Mouse (Mus musculus): ENCODE results near the gene Trpm8. TPM values are rescaled to one million over a fixed set of nuclear protein-coding genes. Genes with fewer than 3 reads are reported as not detected.
A peak's percentile ranks its signal among the peaks of the same experiment; 100 is the strongest.

Gene Trpm8
- total RNA-seq, 1 experiment from 2014 or later, result not detected

- no peak for ATAC-seq (replicated peaks; ENCODE audit: insufficient number of reproducible peaks, low FRiP score, low TSS enrichment, poor library complexity, severe bottlenecking)
Observed at GRCm38 (mm10) chr1:88307180-88307579, 29.7 kb downstream of the Trpm8 start.

GRCm38 (mm10) chr1:88309020-88309419 is 31.6 kb downstream of the Trpm8 start:
- ATAC-seq (replicated peaks; ENCODE audit: insufficient number of reproducible peaks, low FRiP score, low TSS enrichment, poor library complexity, severe bottlenecking), result no peak

- ATAC-seq (replicated peaks; ENCODE audit: insufficient number of reproducible peaks, low FRiP score, low TSS enrichment, poor library complexity, severe bottlenecking), result no peak
Observed at GRCm38 (mm10) chr1:88309905-88310304, 32.4 kb downstream of the Trpm8 start.

GRCm38 (mm10) chr1:88310349-88310748 is 32.9 kb downstream of the Trpm8 start:
- no peak for ATAC-seq (replicated peaks; ENCODE audit: insufficient number of reproducible peaks, low FRiP score, low TSS enrichment, poor library complexity, severe bottlenecking)

DNA sequence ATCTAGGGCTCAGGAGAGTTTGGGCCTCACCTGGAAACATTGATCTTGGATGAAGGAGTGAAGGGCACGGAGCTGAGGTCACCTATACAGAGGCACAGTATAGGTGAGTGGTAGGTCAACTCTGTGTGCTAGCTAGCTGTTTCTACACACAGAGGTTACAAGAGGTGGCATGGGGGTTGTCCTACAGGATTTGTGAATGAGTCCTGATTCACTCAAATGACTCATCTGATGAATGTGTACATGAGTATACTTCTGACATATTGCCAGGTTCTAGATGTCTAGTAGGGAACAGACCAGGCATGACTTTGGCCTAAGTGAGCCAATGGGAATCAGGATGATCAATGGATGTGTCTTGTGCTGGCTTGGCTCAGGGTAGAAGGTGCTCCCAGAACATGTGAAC is 39.8 kb downstream of the Trpm8 start:
- no peak for ATAC-seq (replicated peaks; ENCODE audit: insufficient number of reproducible peaks, low FRiP score, low TSS enrichment, poor library complexity, severe bottlenecking)

- 0 out of 2 replicates have a peak, but pooled peaks have one; percentile 50 for ATAC-seq (replicated peaks; ENCODE audit: insufficient number of reproducible peaks, low FRiP score, low TSS enrichment, poor library complexity, severe bottlenecking)
Observed at GRCm38 (mm10) chr1:88318531-88319060, 41.1 kb downstream of the Trpm8 start.

GRCm38 (mm10) chr1:88320821-88321395 is 43.4 kb downstream of the Trpm8 start:
- no peak for ATAC-seq (replicated peaks; ENCODE audit: insufficient number of reproducible peaks, low FRiP score, low TSS enrichment, poor library complexity, severe bottlenecking)

DNA sequence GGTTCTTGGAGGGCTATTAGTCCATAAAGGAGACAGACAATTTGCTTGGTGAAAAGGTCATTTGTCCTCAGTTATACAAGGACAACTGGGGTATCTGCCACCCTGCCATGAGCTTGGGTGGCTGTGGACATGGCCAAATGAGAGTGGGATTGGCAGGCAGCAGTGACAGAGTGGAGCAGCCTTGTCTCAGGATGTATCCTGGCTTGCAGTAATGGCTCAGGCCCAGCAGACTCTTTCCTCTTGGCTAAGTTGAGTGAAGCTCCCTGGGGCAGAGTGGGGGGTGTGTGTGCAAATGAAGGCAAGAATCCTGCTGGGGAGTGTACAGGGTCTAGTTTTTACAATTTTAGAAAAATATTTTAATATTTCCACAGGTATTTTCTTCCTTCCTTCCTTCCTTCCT is 44.7 kb downstream of the Trpm8 start:
- ATAC-seq (replicated peaks; ENCODE audit: insufficient number of reproducible peaks, low FRiP score, low TSS enrichment, poor library complexity, severe bottlenecking), result no peak

DNA sequence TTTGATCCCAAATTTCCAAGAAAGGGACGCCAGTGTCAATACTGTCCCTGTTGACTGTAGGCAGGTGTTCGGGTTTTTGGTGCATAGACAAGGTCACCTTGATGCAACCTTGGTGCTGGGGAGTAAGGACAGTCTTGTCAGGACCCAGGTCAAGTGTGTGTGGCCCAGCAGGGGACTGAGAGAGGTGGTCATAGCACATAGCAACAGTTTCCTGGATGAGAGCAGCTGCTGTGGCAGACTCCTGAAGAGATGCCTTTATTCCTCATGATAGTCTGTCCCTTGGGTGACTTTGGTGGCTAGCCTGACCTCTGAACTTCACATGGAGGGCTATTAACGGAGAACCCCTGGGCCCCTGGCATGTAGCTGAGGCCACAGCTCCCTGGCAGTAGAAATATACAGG is 45.6 kb downstream of the Trpm8 start:
- no peak for ATAC-seq (replicated peaks; ENCODE audit: insufficient number of reproducible peaks, low FRiP score, low TSS enrichment, poor library complexity, severe bottlenecking)

DNA sequence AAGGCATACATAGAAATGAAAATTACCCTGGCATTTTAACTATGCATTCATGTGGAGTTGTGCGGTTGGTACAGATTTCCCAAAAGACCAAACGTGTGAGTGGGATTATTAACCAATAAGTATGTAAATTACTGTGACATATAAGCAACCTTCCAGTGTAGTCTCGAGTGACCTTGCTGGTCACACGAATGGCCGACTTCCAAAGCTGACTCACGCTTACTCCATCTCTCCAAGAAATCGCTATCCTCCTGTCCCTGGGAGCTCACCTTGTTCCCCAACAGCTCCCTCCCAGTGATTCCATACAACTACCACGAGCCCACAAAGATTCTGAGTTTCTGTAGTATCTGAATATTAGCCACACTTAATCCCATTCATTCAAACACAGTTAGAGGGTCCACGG is 62.0 kb downstream of the Trpm8 start:
- ATAC-seq (replicated peaks; ENCODE audit: insufficient number of reproducible peaks, low FRiP score, low TSS enrichment, poor library complexity, severe bottlenecking), result no peak

DNA sequence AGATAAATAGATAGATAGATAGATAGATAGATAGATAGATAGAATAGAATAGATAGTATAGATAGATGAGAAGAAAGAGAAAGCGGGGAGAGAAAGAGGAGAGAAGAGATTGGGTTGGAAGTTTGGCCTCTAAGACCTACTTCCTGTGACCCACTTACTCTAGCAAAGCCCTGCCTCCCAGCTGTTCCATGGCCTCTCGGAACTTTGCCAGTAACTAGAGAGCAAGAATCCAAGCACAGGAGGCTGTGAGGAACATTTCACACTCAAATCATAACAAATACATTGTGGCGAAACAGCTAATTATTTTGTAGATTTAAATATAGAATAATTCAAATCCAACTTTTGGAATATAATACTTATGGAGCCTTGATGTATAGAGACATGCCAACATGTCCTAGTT is 65.2 kb downstream of the Trpm8 start:
- ATAC-seq (replicated peaks; ENCODE audit: insufficient number of reproducible peaks, low FRiP score, low TSS enrichment, poor library complexity, severe bottlenecking), result no peak

- no peak for ATAC-seq (replicated peaks; ENCODE audit: insufficient number of reproducible peaks, low FRiP score, low TSS enrichment, poor library complexity, severe bottlenecking)
Observed at GRCm38 (mm10) chr1:88345580-88345979, 68.1 kb downstream of the Trpm8 start.

GRCm38 (mm10) chr1:88348496-88349005 is 71.1 kb downstream of the Trpm8 start:
- no peak for ATAC-seq (replicated peaks; ENCODE audit: insufficient number of reproducible peaks, low FRiP score, low TSS enrichment, poor library complexity, severe bottlenecking)

- ATAC-seq (replicated peaks; ENCODE audit: insufficient number of reproducible peaks, low FRiP score, low TSS enrichment, poor library complexity, severe bottlenecking), result no peak
Observed at GRCm38 (mm10) chr1:88350761-88351160, 73.3 kb downstream of the Trpm8 start.

DNA sequence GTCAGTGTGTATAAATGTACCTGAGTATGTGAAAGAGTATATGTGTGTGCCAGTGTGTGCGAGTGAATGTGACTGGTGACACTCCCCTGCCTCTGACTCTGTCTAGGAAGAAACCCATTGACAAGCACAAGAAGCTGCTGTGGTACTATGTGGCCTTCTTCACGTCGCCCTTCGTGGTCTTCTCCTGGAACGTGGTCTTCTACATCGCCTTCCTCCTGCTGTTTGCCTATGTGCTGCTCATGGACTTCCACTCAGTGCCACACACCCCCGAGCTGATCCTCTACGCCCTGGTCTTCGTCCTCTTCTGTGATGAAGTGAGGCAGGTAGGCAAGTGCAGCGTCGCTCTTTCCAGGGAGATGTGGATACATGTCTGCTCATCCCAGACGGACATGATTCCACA is 77.6 kb downstream of the Trpm8 start:
- ATAC-seq (replicated peaks; ENCODE audit: insufficient number of reproducible peaks, low FRiP score, low TSS enrichment, poor library complexity, severe bottlenecking), result no peak

- no peak for ATAC-seq (replicated peaks; ENCODE audit: insufficient number of reproducible peaks, low FRiP score, low TSS enrichment, poor library complexity, severe bottlenecking)
Observed at GRCm38 (mm10) chr1:88355681-88356080, 78.2 kb downstream of the Trpm8 start.

- no peak for ATAC-seq (replicated peaks; ENCODE audit: insufficient number of reproducible peaks, low FRiP score, low TSS enrichment, poor library complexity, severe bottlenecking)
Observed at GRCm38 (mm10) chr1:88356616-88357015, 79.2 kb downstream of the Trpm8 start.

DNA sequence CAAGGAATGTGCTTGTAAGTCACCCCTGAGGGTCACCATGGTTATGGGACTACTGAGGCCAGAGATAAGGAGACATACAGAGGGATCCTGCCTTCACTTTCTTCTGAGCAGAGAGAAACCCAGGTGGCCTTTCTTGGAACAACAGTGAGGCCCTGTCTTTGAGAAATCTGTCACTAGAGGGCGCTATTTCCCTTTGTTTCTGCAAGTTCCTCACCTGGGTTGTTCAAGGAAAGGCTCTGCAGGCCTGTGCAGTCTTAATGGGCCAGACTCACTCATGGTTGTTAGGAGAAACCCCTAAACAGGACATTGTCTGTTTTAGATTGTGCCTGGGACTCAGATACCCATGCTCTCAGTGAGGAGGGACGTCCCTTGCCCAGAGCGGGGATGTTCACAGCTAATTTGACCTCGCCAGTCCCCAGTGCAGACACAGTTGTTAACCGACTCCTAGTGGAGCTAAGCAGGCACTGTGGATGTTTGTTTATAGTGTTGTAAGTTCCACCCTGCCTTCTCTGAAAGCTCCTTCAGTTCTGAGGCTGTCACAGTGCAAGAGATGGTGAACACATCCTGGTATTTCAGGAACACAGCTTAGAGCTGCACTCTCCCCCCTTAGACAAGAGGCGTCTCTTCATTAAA is 80.1 kb downstream of the Trpm8 start:
- no peak for ATAC-seq (replicated peaks; ENCODE audit: insufficient number of reproducible peaks, low FRiP score, low TSS enrichment, poor library complexity, severe bottlenecking)

- ATAC-seq (replicated peaks; ENCODE audit: insufficient number of reproducible peaks, low FRiP score, low TSS enrichment, poor library complexity, severe bottlenecking), result no peak
Observed at GRCm38 (mm10) chr1:88358102-88358654, 80.7 kb downstream of the Trpm8 start.

DNA sequence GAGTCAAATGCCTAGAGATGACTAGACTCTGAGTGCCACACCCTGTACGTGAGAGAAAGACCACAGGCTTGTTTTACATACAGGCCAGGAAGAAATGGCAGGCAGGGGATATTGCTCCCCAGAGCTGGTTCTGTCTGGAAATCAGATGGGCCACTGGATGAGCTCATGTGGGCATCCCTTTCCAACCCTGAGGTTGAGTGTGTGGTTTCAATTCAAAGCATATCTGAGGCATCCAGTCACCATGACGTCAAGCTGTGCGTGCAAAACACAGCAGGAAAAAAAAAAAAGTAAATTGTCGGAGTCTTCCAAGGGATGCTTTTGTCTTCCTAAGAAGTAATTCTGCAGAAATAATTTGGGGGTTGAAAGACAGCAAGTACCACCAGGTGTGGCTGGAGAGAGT is 83.6 kb downstream of the Trpm8 start:
- no peak for ATAC-seq (replicated peaks; ENCODE audit: insufficient number of reproducible peaks, low FRiP score, low TSS enrichment, poor library complexity, severe bottlenecking)
